Mouse (Mus musculus): ENCODE results near the gene Exoc3. TPM values are rescaled to one million over a fixed set of nuclear protein-coding genes. Genes with fewer than 3 reads are reported as not detected.

Gene Exoc3
- polyA plus RNA-seq, 1 experiment from 2014 or later = 21.2 TPM

GRCm38 (mm10) chr13:74145983-74146622 lies 62.4 kb downstream of the Exoc3 start:
- Histone ChIP-seq H3K4me1 (ENCODE audit: control insufficient read depth, low read depth, low read length) (no peaks in the 10 kb centered on the region), H3K27ac (ENCODE audit: low read length) (no peak overlapping the region)
- 65% methylated on average over 3 of the region's 3 CpGs for WGBS (ENCODE audit: insufficient replicate concordance)

GRCm38 (mm10) chr13:74144120-74144884 lies 64.2 kb downstream of the Exoc3 start:
- ATAC-seq (ENCODE audit: low read depth) = no peak
- Histone ChIP-seq H3K36me3 (ENCODE audit: control insufficient read depth, insufficient read depth) (no peaks in the 10 kb centered on the region), H3K9me3 (replicated peaks; ENCODE audit: control insufficient read depth, low read length) (no peaks in the 10 kb centered on the region), H3K4me1 (ENCODE audit: control insufficient read depth, low read depth, low read length) (no peaks in the 10 kb centered on the region), H3K4me3 (ENCODE audit: low read depth, low read length) (no peak overlapping the region), H3K9ac (ENCODE audit: low read depth, low read length) (no peak overlapping the region), H3K4me2 (ENCODE audit: low read depth, low read length) (no peak overlapping the region), H3K27ac (ENCODE audit: low read length) (no peak overlapping the region), H3K27me3 (ENCODE audit: control insufficient read depth, insufficient read depth, low read depth, low read length) (no peaks in the 10 kb centered on the region)
- WGBS (ENCODE audit: insufficient replicate concordance) = 54% methylated on average over 7 of the region's 7 CpGs

More at GRCm38 (mm10) chr13:74145983-74146622, 62.4 kb downstream of the Exoc3 start:
- no peak overlapping the region for H3K9ac ChIP-seq (ENCODE audit: low read depth, low read length)
- H3K9me3 ChIP-seq (replicated peaks; ENCODE audit: control insufficient read depth, low read length) = no peaks in the 10 kb centered on the region
- H3K27me3 ChIP-seq (ENCODE audit: control insufficient read depth, insufficient read depth, low read depth, low read length) = no peaks in the 10 kb centered on the region
- H3K4me3 ChIP-seq (ENCODE audit: low read depth, low read length) = no peak overlapping the region
- no peaks in the 10 kb centered on the region for H3K36me3 ChIP-seq (ENCODE audit: control insufficient read depth, insufficient read depth)
- no peak overlapping the region for H3K4me2 ChIP-seq (ENCODE audit: low read depth, low read length)
- ATAC-seq (ENCODE audit: low read depth) = no peak

GRCm38 (mm10) chr13:74143282-74143681 lies 65.2 kb downstream of the Exoc3 start:
- 50% methylated on average over 3 of the region's 3 CpGs for WGBS (ENCODE audit: insufficient replicate concordance)
- H3K9ac ChIP-seq (ENCODE audit: low read depth, low read length) = no peak overlapping the region
- no peaks in the 10 kb centered on the region for H3K27me3 ChIP-seq (ENCODE audit: control insufficient read depth, insufficient read depth, low read depth, low read length)
- no peak overlapping the region for H3K27ac ChIP-seq (ENCODE audit: low read length)
- no peaks in the 10 kb centered on the region for H3K36me3 ChIP-seq (ENCODE audit: control insufficient read depth, insufficient read depth)
- no peak overlapping the region for H3K4me2 ChIP-seq (ENCODE audit: low read depth, low read length)
- no peak overlapping the region for H3K4me3 ChIP-seq (ENCODE audit: low read depth, low read length)
- no peaks in the 10 kb centered on the region for H3K9me3 ChIP-seq (replicated peaks; ENCODE audit: control insufficient read depth, low read length)
- no peaks in the 10 kb centered on the region for H3K4me1 ChIP-seq (ENCODE audit: control insufficient read depth, low read depth, low read length)
- no peak for ATAC-seq (ENCODE audit: low read depth)

- H3K4me3 ChIP-seq (ENCODE audit: low read depth, low read length) = no peak overlapping the region
- H3K9ac ChIP-seq (ENCODE audit: low read depth, low read length) = no peak overlapping the region
- no peaks in the 10 kb centered on the region for H3K27me3 ChIP-seq (ENCODE audit: control insufficient read depth, insufficient read depth, low read depth, low read length)
- H3K4me1 ChIP-seq (ENCODE audit: control insufficient read depth, low read depth, low read length) = no peaks in the 10 kb centered on the region
- H3K9me3 ChIP-seq (replicated peaks; ENCODE audit: control insufficient read depth, low read length) = no peaks in the 10 kb centered on the region
- no peak overlapping the region for H3K4me2 ChIP-seq (ENCODE audit: low read depth, low read length)
- H3K27ac ChIP-seq (ENCODE audit: low read length) = no peak overlapping the region
- no peaks in the 10 kb centered on the region for H3K36me3 ChIP-seq (ENCODE audit: control insufficient read depth, insufficient read depth)
- 67% methylated on average over 6 of the region's 6 CpGs for WGBS (ENCODE audit: insufficient replicate concordance)
- ATAC-seq (ENCODE audit: low read depth) = no peak
Observed at GRCm38 (mm10) chr13:74140793-74141192, 67.7 kb downstream of the Exoc3 start.

- Histone ChIP-seq H3K9me3 (replicated peaks; ENCODE audit: control insufficient read depth, low read length) (no peaks in the 10 kb centered on the region), H3K4me3 (ENCODE audit: low read depth, low read length) (no peak overlapping the region), H3K27ac (ENCODE audit: low read length) (no peak overlapping the region), H3K9ac (ENCODE audit: low read depth, low read length) (no peak overlapping the region), H3K4me2 (ENCODE audit: low read depth, low read length) (no peak overlapping the region), H3K4me1 (ENCODE audit: control insufficient read depth, low read depth, low read length) (no peaks in the 10 kb centered on the region), H3K27me3 (ENCODE audit: control insufficient read depth, insufficient read depth, low read depth, low read length) (no peaks in the 10 kb centered on the region), H3K36me3 (ENCODE audit: control insufficient read depth, insufficient read depth) (no peaks in the 10 kb centered on the region)
- ATAC-seq (ENCODE audit: low read depth) = no peak
- WGBS (ENCODE audit: insufficient replicate concordance) = 58% methylated on average over 7 of the region's 7 CpGs
Observed at GRCm38 (mm10) chr13:74138906-74139647, 69.5 kb downstream of the Exoc3 start.

- WGBS (ENCODE audit: insufficient replicate concordance) = 73% methylated on average over 6 of the region's 6 CpGs
- no peak overlapping the region for H3K4me2 ChIP-seq (ENCODE audit: low read depth, low read length)
- no peak for ATAC-seq (ENCODE audit: low read depth)
- H3K9me3 ChIP-seq (replicated peaks; ENCODE audit: control insufficient read depth, low read length) = no peaks in the 10 kb centered on the region
- H3K4me1 ChIP-seq (ENCODE audit: control insufficient read depth, low read depth, low read length) = no peaks in the 10 kb centered on the region
- H3K36me3 ChIP-seq (ENCODE audit: control insufficient read depth, insufficient read depth) = no peaks in the 10 kb centered on the region
- H3K9ac ChIP-seq (ENCODE audit: low read depth, low read length) = no peak overlapping the region
- H3K27ac ChIP-seq (ENCODE audit: low read length) = no peak overlapping the region
- no peaks in the 10 kb centered on the region for H3K27me3 ChIP-seq (ENCODE audit: control insufficient read depth, insufficient read depth, low read depth, low read length)
- no peak overlapping the region for H3K4me3 ChIP-seq (ENCODE audit: low read depth, low read length)
Observed at GRCm38 (mm10) chr13:74129909-74130308, 78.6 kb downstream of the Exoc3 start.

GRCm38 (mm10) chr13:74127571-74127970 lies 81.0 kb downstream of the Exoc3 start:
- H3K4me1 ChIP-seq (ENCODE audit: control insufficient read depth, low read depth, low read length) = no peaks in the 10 kb centered on the region
- H3K4me3 ChIP-seq (ENCODE audit: low read depth, low read length) = no peak overlapping the region
- H3K27me3 ChIP-seq (ENCODE audit: control insufficient read depth, insufficient read depth, low read depth, low read length) = peaks cover 2% of the 10 kb centered on the region; the same call in 1 of the 2 replicates
- ATAC-seq (ENCODE audit: low read depth) = no peak
- no peak overlapping the region for H3K9ac ChIP-seq (ENCODE audit: low read depth, low read length)
- WGBS (ENCODE audit: insufficient replicate concordance) = 74% methylated on average over 7 of the region's 7 CpGs
- H3K4me2 ChIP-seq (ENCODE audit: low read depth, low read length) = no peak overlapping the region
- H3K36me3 ChIP-seq (ENCODE audit: control insufficient read depth, insufficient read depth) = no peaks in the 10 kb centered on the region
- no peaks in the 10 kb centered on the region for H3K9me3 ChIP-seq (replicated peaks; ENCODE audit: control insufficient read depth, low read length)
- no peak overlapping the region for H3K27ac ChIP-seq (ENCODE audit: low read length)

- Histone ChIP-seq H3K27ac (ENCODE audit: low read length) (no peak overlapping the region), H3K9ac (ENCODE audit: low read depth, low read length) (no peak overlapping the region), H3K4me2 (ENCODE audit: low read depth, low read length) (no peak overlapping the region), H3K9me3 (replicated peaks; ENCODE audit: control insufficient read depth, low read length) (no peaks in the 10 kb centered on the region), H3K4me1 (ENCODE audit: control insufficient read depth, low read depth, low read length) (no peaks in the 10 kb centered on the region), H3K4me3 (ENCODE audit: low read depth, low read length) (no peak overlapping the region), H3K27me3 (ENCODE audit: control insufficient read depth, insufficient read depth, low read depth, low read length) (peaks cover 24% of the 10 kb centered on the region), H3K36me3 (ENCODE audit: control insufficient read depth, insufficient read depth) (no peaks in the 10 kb centered on the region)
- ATAC-seq (ENCODE audit: low read depth) = no peak
- WGBS (ENCODE audit: insufficient replicate concordance) = 49% methylated on average over 3 of the region's 3 CpGs
Observed at GRCm38 (mm10) chr13:74122632-74123031, 85.9 kb downstream of the Exoc3 start.

Data from liver, embryonic 16.5 days (tissue).